Mouse (Mus musculus) heart, adult 9 months (tissue): Measurements from ENCODE around the gene Col4a2.
A peak's percentile ranks its signal among the peaks of the same experiment; 100 is the strongest.

Source experiments
- DNase-seq, 2 experiments: peaks; one replicate each; pipeline ENCODE4 v3.0.0; 2022; ENCODE audit warnings: low spot score in 2 of 2

The Col4a2 gene

DNA sequence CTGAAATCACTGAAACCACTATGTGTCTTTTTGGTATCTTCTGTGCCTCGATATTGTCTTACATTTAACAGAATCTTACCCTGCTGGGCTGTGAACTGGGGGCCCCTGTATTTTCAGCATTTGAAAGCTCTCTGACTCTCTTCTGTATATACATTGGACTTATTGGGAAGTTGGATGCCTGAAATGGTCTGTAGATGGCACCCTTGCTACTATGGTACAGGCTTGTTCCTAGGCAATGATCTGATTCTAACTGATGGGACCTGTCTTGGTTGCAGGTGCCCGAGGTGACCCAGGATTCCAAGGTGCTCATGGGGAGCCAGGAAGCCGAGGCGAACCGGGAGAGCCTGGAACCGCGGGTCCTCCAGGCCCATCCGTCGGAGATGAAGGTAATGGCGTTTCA is 102.5 kb downstream of the Col4a2 start:
- no peak for DNase-seq

DNA sequence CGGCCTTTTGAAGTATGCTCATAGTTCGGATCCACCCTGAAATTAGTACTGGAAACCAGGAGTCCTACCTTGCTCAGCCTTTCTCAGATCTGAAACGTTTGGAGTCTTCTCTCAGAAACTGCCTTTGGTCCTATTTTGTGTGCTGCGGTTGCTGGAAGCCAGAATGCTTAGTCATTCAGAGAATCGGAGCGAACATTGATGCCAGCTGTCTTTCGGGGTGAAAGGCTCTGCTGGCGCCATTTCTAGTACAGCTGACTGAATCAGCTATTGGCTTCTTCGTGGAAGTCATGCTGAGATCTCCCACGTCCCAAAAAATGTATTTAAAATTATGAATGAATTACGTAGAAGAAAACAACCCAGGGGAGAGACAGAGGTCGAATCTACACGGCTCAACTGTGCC is 105.2 kb downstream of the Col4a2 start:
- DNase-seq, result peak in 1 of 2 experiments; percentile 54

DNA sequence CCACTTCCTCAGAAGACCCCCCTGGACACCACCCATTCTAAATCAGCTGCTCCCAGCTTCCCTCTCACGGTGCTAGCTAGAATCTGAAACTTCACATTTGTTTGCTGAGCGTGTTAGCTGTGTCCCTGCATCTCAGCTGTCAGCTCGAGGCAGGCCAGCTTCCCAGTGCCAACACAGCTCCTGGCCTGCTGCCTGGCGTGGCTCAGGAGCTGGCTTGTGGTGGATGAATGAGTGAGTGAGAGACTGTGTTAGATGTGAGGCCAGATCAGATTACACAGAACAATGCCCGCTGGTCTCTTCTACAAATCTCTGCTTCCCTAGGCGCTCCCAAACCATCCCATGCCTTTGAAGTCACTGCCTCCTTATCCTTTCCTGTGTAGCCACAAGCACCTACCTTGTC is 106.6 kb downstream of the Col4a2 start:
- DNase-seq, result peak; percentile 35 to 67

DNA sequence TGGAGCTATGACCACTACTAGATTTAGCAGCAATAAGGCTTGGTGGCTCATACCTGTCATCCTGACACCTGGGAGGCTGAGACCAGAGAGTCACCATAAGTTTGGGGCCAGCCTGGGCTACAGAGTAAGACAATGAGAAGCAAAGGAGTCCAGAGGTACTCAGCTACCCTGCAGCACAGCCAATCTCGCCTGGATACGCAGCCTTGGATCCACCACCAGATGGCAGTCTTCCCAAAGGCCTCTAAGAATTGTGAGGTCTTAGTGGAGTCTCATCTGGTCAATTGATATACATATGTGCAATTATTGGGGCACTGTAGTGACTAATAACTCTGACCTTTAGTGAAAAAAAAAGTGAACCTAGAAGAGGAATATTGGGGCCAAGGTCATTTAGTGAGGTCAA is 107.0 kb downstream of the Col4a2 start:
- DNase-seq, result peak in 1 of 2 experiments; percentile 39

DNA sequence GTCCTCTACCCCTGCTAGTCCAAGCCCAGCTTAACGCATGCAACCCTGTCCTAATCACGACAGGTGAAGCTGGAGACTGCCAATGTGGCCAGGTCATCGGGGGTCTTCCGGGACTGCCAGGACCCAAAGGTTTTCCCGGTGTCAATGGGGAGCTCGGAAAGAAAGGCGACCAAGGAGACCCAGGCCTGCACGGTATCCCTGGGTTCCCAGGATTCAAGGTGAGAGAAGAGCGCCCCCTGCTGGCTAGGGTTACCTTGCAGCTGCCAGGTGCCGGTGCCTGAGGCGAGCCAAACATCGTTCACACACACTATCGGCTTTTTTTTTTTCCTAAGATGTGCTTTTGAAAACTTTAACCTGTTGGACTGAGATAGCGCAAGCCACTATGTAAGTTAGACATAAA is 108.5 kb downstream of the Col4a2 start:
- peak in 1 of 2 experiments; percentile 39 for DNase-seq

DNA sequence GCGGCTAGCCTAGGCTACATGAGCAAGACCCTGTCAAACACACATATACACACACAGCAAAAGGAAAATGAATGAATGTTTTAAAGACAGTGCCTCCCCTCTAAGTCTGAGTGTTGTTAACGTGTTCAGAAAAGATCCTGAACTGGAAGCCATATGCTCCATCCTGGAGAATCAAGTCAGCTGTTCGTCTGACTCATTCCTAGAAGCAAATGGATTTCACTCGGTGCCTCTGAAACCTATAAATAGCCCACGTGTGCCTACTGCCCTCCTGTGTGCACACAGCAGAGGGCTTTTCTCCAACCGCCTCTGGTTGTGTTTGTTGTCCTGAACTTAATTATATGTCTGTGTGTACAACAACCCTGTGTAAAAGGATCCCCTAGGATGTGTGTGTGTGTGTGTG is 109.4 kb downstream of the Col4a2 start:
- DNase-seq, result no peak

DNA sequence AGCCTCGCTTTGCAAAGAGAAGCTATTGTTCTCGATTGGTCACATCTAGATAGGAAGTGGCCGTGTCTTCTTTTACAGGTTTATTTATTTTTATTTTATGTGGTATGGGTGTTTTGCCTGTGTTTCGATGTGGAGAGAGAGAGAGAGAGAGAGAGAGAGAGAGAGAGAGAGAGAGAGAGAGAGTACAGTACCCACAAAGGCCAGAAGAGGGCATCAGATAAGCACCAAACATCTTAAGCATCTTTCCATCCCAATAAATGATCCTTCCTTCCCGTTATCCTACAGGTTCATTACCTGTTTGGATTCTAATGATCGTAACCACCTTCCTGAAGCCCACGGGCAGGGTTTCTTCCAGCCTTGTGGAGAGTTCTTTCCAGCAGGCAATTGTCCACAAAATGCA is 110.5 kb downstream of the Col4a2 start:
- no peak for DNase-seq

DNA sequence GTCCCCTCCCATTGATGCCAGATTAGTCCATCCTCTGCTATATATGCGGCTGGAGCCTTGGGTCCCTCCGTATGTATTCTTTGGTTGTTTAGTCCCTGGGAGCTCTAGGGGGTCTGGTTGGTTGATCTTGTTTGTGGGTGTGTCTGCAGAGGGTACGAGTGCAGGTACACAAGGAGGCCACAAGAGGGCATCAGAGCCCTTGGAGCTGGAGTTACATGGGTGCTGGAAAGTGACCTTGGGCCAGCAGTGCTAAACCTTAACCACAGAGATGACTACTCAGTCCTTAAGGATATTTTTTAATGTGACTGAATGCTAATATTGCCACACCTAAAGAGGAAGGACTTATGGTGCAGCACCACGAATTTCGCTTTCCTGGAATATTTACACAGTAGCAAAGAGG is 118.1 kb downstream of the Col4a2 start:
- DNase-seq, result no peak

DNA sequence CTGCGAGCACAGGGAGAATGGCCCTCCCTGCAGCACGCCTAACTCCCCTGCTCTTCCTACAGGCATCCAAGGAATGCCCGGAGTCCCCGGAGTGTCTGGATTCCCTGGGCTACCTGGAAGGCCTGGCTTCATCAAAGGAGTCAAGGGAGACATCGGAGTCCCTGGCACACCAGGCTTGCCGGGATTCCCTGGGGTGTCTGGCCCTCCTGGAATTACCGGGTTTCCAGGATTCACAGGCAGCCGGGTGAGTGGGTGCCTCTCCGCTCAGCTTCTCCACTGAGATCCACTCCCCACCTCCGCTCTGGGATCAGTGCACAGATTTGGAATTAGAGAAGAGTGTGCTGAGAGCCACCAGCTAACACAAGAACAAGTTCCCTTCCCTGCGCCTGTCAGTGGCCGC is 125.3 kb downstream of the Col4a2 start:
- no peak for DNase-seq

DNA sequence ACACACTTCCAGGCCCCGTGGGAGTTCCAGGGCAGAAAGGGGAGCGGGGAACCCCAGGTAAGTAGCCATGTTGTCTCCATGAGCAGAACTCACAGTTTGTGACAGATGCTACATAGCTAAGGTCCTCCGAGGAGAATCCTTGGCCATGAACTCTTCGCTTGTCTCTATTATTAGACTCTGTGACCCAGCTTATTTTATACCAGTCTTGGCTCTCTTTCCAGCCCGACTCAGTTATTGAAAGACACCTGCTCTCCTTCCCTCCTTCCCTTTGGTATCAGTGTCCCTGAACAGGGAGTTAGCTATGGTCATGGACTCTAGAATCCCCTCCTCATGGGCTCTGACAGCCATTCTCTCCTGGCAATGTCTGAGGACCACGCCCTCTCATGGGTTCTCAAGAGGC is 128.7 kb downstream of the Col4a2 start:
- DNase-seq, result no peak

DNA sequence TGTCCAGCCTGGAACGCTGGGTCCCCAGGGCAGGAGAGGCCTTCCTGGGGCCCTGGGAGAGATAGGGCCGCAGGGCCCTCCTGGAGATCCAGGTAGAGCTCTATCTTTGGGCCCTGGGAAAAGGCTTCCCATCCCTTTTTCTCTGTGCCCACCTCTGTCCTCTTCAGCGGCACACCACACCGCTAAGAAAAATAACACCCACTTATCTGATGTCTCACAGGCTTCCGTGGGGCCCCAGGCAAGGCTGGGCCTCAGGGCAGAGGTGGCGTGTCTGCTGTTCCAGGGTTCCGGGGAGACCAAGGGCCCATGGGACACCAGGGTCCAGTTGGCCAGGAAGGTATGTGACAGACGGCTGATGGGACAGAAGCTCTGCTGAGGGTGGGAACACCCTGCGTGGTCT is 131.0 kb downstream of the Col4a2 start:
- DNase-seq, result no peak

DNA sequence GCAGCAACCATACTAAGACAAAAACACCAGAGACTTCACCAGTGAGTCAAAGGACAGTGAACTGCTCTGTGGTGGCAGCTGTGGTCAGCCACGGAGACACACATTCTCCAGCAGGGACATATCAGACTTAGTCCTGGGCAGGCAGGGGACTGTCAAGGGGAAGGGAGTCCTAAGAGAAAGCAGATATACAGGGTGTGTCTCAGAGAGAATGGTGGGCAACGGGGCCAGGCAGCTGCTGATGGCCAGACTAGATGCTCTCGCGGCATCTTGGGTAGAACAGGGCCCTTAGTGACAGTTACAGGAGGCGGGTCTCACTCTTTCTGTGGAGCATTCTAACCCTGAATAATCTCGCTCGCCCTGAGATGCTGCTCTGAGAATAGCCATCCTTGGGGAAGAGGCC is 131.6 kb downstream of the Col4a2 start:
- DNase-seq, result no peak

DNA sequence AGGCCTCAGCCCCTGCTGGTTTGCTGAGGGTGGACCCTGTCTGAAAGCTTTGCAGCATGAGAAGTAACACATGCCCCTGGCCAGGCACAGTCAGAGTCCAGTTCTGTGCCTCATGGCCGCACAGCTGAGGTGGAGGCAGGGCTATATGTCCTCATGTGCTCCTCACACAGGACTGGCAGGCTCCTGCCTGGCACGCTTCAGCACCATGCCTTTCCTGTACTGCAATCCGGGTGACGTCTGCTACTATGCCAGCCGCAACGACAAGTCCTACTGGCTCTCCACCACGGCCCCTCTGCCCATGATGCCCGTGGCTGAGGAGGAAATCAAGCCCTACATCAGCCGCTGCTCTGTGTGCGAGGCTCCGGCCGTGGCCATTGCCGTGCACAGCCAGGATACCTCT is 133.2 kb downstream of the Col4a2 start:
- no peak for DNase-seq

DNA sequence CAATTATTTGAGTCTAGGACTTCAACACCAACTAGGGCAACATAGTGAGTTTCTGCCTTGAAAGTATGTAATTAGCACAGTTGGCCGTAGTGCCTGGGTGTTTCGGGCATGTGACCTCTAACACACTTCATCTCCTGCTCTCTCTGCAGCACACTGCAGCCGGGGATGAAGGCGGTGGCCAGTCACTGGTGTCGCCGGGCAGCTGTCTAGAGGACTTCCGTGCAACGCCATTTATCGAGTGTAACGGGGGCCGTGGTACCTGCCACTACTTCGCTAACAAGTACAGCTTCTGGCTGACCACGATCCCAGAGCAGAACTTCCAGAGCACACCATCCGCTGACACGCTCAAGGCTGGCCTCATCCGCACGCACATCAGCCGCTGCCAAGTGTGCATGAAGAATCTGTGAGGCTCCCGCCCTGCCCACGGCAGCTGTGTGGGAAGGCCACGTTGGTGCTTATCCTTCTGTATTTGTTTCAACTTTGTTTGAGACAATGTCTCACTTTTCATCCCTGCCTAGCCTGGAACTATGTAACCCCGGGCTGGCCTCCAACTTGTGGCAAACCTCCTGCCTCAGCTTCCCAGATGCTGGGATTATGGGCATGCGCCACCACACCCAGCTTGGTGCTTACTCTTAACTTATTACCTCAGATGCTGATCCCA is 135.4 kb downstream of the Col4a2 start:
- no peak for DNase-seq

DNA sequence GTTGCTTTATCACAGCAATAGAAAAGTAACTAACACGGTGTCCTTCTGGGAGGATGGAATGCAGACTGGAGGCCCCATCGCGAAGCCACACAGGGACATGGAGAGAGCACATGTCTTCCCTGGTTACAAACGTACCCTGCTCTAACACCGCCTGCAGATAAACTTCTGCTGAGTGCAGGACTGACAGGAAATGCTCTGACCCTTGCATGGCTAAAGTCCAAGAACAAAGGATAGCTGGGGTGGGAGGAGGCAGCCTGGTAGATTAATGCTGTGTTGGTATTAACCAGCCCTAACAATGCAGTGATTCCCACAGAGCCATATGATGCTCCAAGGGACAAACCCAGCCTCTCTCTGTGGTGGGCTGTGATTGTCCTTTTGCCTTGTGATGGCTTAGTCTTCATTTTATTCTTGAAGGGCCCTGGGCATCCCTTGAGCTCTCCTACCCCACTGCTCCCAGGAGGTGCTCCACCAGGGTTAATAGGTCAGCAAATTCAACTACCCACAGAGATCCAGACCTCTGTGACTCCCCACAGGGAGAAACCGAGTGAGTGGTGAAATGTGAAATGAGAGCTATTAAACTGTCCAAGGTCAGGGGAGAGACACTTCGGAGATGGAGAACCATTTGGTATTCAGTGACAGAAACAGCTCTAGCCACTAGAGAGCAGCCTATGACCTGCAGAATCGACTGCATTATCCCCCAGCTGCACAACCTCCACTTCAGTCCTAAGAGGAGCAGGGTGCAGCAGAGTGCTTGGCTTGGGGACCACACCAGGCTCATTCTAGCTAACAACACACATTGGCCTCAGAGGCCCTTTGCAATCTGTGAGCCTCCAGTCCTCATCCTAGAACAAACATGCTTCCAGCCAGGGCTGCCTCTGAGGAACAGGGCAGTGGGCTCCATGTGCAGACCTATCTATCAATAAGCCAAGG is 137.8 kb downstream of the Col4a2 start:
- peak; percentile 39 to 55 for DNase-seq

DNA sequence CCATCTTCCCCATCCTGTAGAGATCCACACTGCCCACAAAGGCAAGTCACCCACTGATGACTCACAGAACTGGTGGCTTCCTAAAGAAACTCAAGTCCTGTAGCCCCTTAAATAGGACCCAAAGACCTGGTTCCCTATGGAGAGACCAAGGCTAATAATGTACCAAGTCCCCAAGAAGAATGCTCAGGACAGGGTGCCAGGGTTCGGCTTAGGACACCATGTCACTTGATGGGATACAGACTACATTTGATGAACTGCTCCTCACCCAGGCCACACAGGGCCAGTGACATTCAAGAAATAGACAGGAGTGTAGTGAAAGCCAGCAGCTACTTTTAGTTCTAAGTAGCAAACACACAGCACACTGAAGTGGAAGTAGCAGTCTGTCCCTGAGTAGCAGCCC is 139.5 kb downstream of the Col4a2 start:
- no peak for DNase-seq

DNA sequence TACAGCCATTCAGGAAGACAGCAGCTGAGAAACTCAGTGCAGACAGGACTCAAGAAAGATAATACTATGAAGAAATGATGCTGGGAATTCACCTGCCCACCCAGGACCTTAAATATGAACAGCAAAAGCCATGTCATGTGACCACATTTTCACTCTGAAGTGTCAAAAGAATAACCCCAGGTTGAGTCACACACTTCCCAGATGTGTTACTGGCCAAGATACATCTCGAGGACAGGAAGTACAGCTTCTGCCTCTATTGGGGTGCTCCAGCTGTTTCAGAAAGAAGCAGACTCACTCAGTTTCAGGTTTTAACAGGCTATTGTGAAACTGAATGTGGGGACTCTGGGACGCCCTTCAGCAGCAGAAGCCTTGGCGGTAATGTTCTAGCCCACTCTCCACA is 140.0 kb downstream of the Col4a2 start:
- DNase-seq, result no peak

DNA sequence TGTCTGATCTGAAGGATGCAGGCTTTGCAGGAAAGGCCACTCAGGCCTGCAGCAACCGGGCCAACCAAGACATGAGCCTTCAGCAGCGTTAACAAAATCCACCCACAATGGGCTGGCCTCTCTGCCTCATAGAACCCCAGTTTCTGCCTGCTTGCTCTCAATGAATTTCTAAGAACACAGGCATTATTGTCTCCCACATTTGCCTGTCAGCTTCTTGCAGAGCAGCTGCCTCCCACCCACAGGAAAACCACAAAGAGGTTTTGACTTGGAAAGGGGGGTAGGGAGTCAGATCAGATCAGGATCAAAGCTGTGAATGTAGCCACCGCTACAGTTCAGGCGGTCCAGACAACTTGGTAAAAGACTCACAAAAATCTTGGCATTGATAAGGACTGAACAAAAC is 140.4 kb downstream of the Col4a2 start:
- DNase-seq, result no peak

DNA sequence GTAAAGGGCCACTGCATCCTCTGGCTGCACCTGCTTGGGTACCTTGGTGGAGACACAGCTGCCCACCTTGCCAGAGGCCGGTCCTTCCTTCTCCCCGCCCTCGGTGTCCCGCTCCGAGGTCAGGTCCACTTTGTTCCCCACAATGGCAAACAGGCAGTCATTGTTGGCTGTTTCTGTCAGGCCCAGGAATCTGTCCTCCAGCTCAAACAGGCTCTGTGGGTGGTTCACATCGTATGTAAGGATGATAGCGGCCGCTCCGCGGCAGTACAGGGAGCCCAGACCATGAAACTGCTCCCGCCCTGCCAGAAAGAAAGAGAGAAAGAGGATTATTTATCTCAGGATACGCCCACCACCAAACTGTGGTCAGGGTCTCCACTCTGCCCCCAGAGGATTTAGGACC is 141.6 kb downstream of the Col4a2 start:
- DNase-seq, result no peak

DNA sequence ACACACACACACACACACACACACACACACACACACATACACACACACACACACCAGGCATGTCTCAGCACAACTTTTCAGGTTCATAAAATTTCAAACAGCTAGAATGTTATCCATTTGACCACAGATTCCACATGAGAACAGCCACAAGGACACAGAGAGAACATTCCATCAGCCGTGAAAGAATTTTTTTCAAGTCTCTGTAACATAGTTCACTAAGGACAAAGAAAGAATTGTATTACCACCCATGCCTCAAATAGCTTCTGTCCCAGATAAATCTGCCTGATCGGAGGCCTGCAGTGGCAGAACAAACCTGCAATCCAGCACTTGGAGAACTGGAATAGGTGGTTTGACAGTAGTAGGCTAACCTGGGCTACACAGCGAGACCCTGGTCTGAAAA is 144.7 kb downstream of the Col4a2 start:
- no peak for DNase-seq

DNA sequence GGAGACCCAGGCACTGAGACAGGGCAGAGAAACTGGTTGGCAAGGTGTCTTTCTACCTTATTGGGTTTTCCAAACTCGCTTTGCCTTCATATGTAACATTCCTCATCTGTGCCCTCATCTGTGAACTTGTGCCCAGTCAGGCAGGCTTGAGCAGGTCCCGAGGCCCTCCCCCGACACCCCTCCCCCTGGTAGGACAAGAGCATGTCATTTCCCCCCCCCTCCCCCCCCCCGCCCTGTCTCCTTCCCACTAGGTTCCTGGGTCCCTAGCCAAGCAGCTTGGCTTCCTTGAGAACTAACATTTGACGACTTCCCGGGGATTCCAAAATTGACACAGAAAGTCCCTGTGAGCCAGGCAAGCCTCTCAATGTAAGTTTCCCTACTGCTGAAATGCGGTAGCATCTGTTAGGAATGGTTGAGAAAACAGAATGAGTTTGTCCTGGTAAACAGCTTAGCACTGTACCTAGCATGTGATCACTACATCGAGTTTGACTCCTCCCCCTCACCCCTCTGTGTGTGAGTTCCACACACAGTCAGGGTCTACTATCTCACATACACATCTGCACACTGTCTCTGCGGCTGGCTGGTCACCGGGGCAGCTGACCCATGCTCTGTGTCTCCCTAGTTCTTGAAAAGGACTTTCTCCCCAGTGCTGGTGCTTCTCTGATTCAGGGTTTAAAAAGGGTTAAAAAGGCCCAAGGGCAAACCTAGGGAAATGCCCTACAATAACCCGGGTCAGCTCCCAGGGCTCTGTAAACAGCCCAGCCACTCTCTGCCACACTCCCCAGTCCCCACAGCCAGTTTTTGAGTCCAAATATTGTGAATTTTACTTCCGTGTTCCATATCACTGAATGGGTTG is 145.6 kb downstream of the Col4a2 start:
- DNase-seq, result no peak

DNA sequence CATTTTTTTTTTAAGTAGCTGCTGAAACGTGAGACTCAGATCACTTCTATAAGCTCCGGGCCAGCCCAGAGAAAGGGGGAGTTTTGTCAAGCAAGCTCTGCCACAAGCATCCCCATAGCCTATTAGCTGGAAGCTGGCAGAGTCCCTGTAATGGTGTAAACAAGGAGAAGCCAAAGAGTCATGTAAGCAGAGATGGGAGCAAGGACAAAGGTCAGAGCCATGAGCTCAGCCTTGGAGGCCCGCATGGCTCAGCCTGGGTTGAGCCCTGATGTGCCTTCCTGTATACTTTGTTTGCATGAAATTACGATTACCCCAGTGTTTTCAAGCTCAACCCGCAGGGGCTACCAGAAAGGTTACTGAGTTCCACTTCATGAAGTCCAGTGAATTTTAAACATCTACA is 146.4 kb downstream of the Col4a2 start:
- no peak for DNase-seq
